Mouse (Mus musculus): Measurements from ENCODE around the gene Atp1a1. TPM values are rescaled to one million over a fixed set of nuclear protein-coding genes. Genes with fewer than 3 reads are reported as not detected.

Atp1a1 gene
- polyA plus RNA-seq, 1 experiment from 2014 or later = 123 TPM

GRCm38 (mm10) chr3:101599920-101600741 is 4.4 kb downstream of the Atp1a1 start:
- H3K27me3 ChIP-seq = no peaks in the 10 kb centered on the region
- peak overlapping the region; percentile 20 for H3K4me3 ChIP-seq (replicated peaks)
- no peaks in the 10 kb centered on the region for H3K9me3 ChIP-seq (replicated peaks)
- no peak overlapping the region for H3K9ac ChIP-seq
- H3K4me2 ChIP-seq (replicated peaks) = peak overlapping the region; percentile 88
- WGBS = 13% methylated on average over 4 of the region's 4 CpGs
- H3K4me1 ChIP-seq = peaks cover 85% of the 10 kb centered on the region
- H3K27ac ChIP-seq (replicated peaks) = peak overlapping the region; percentile 71
- H3K36me3 ChIP-seq = peaks cover under 1% of the 10 kb centered on the region; the same call in 1 of the 2 replicates
- ATAC-seq (ENCODE audit: insufficient number of reproducible peaks, low FRiP score, low TSS enrichment, low read depth) = no peak

GRCm38 (mm10) chr3:101599191-101599919 is 5.1 kb downstream of the Atp1a1 start:
- H3K4me3 ChIP-seq (replicated peaks) = no peak overlapping the region
- no peaks in the 10 kb centered on the region for H3K27me3 ChIP-seq
- WGBS = 63% methylated on average over 8 of the region's 8 CpGs
- peaks cover 7% of the 10 kb centered on the region; the same call in 1 of the 2 replicates for H3K36me3 ChIP-seq
- H3K4me1 ChIP-seq = peaks cover 83% of the 10 kb centered on the region
- no peak overlapping the region for H3K9ac ChIP-seq
- peak overlapping the region; percentile 71 for H3K27ac ChIP-seq (replicated peaks)
- no peak for ATAC-seq (ENCODE audit: insufficient number of reproducible peaks, low FRiP score, low TSS enrichment, low read depth)
- H3K4me2 ChIP-seq (replicated peaks) = 0 out of 2 replicates have a peak overlapping the region, but pooled peaks have one; percentile 8
- H3K9me3 ChIP-seq (replicated peaks) = no peaks in the 10 kb centered on the region

- H3K36me3 ChIP-seq = peaks cover 16% of the 10 kb centered on the region
- ATAC-seq (ENCODE audit: insufficient number of reproducible peaks, low FRiP score, low TSS enrichment, low read depth) = no peak
- no peak overlapping the region for H3K4me3 ChIP-seq (replicated peaks)
- H3K9me3 ChIP-seq (replicated peaks) = no peaks in the 10 kb centered on the region
- H3K27ac ChIP-seq (replicated peaks) = no peak overlapping the region
- no peak overlapping the region for H3K9ac ChIP-seq
- WGBS = 65% methylated on average over 4 of the region's 4 CpGs
- H3K27me3 ChIP-seq = no peaks in the 10 kb centered on the region
- peaks cover 85% of the 10 kb centered on the region for H3K4me1 ChIP-seq
- H3K4me2 ChIP-seq (replicated peaks) = no peak overlapping the region
Measured at GRCm38 (mm10) chr3:101598231-101598905, 6.1 kb downstream of the Atp1a1 start.

- H3K27ac ChIP-seq (replicated peaks) = no peak overlapping the region
- WGBS = 49% methylated on average over 10 of the region's 10 CpGs
Measured at GRCm38 (mm10) chr3:101597317-101598096, 7.0 kb downstream of the Atp1a1 start.

GRCm38 (mm10) chr3:101596686-101597085 is 7.8 kb downstream of the Atp1a1 start:
- H3K27ac ChIP-seq (replicated peaks) = peak overlapping the region; percentile 66
- H3K4me1 ChIP-seq = peaks cover 70% of the 10 kb centered on the region
- no peaks in the 10 kb centered on the region for H3K9me3 ChIP-seq (replicated peaks)
- H3K4me2 ChIP-seq (replicated peaks) = 0 out of 2 replicates have a peak overlapping the region, but pooled peaks have one; percentile 4
- H3K27me3 ChIP-seq = no peaks in the 10 kb centered on the region
- WGBS = 36% methylated on average over 8 of the region's 8 CpGs
- H3K9ac ChIP-seq = no peak overlapping the region
- H3K36me3 ChIP-seq = peaks cover 33% of the 10 kb centered on the region
- no peak overlapping the region for H3K4me3 ChIP-seq (replicated peaks)
- no peak for ATAC-seq (ENCODE audit: insufficient number of reproducible peaks, low FRiP score, low TSS enrichment, low read depth)

More at GRCm38 (mm10) chr3:101597317-101598096, 7.0 kb downstream of the Atp1a1 start:
- ATAC-seq (ENCODE audit: insufficient number of reproducible peaks, low FRiP score, low TSS enrichment, low read depth) = no peak
- Histone ChIP-seq H3K4me1 (peaks cover 78% of the 10 kb centered on the region), H3K4me3 (replicated peaks) (no peak overlapping the region), H3K9ac (no peak overlapping the region), H3K36me3 (peaks cover 25% of the 10 kb centered on the region), H3K27me3 (no peaks in the 10 kb centered on the region), H3K9me3 (replicated peaks) (no peaks in the 10 kb centered on the region), H3K4me2 (replicated peaks) (no peak overlapping the region)

GRCm38 (mm10) chr3:101595866-101596630 is 8.4 kb downstream of the Atp1a1 start:
- WGBS = 62% methylated on average over 14 of the region's 14 CpGs
- H3K9me3 ChIP-seq (replicated peaks) = no peaks in the 10 kb centered on the region
- peak overlapping the region; percentile 66 for H3K27ac ChIP-seq (replicated peaks)
- 0 out of 2 replicates have a peak overlapping the region, but pooled peaks have one; percentile 4 for H3K4me2 ChIP-seq (replicated peaks)
- H3K4me3 ChIP-seq (replicated peaks) = no peak overlapping the region
- ATAC-seq (ENCODE audit: insufficient number of reproducible peaks, low FRiP score, low TSS enrichment, low read depth) = no peak
- peaks cover 39% of the 10 kb centered on the region for H3K36me3 ChIP-seq
- no peak overlapping the region for H3K9ac ChIP-seq
- H3K4me1 ChIP-seq = peaks cover 64% of the 10 kb centered on the region
- H3K27me3 ChIP-seq = no peaks in the 10 kb centered on the region

GRCm38 (mm10) chr3:101594982-101595381 is 9.5 kb downstream of the Atp1a1 start:
- Histone ChIP-seq H3K4me1 (peaks cover 54% of the 10 kb centered on the region), H3K9ac (no peak overlapping the region), H3K36me3 (peaks cover 50% of the 10 kb centered on the region), H3K27ac (replicated peaks) (no peak overlapping the region), H3K27me3 (no peaks in the 10 kb centered on the region), H3K4me2 (replicated peaks) (no peak overlapping the region), H3K4me3 (replicated peaks) (no peak overlapping the region), H3K9me3 (replicated peaks) (no peaks in the 10 kb centered on the region)
- ATAC-seq (ENCODE audit: insufficient number of reproducible peaks, low FRiP score, low TSS enrichment, low read depth) = no peak
- WGBS = 51% methylated on average over 5 of the region's 5 CpGs

GRCm38 (mm10) chr3:101593266-101593651 is 11.2 kb downstream of the Atp1a1 start:
- ATAC-seq (ENCODE audit: insufficient number of reproducible peaks, low FRiP score, low TSS enrichment, low read depth) = no peak
- no peak overlapping the region for H3K4me2 ChIP-seq (replicated peaks)
- peaks cover 67% of the 10 kb centered on the region for H3K36me3 ChIP-seq
- no peaks in the 10 kb centered on the region for H3K27me3 ChIP-seq
- WGBS = 81% methylated on average over 7 of the region's 7 CpGs
- no peak overlapping the region for H3K9ac ChIP-seq
- no peak overlapping the region for H3K4me3 ChIP-seq (replicated peaks)
- no peak overlapping the region; the same call in 1 of the 2 replicates for H3K27ac ChIP-seq (replicated peaks)
- H3K4me1 ChIP-seq = peaks cover 37% of the 10 kb centered on the region
- no peaks in the 10 kb centered on the region for H3K9me3 ChIP-seq (replicated peaks)

GRCm38 (mm10) chr3:101592281-101593265 is 11.9 kb downstream of the Atp1a1 start:
- no peak overlapping the region for H3K9ac ChIP-seq
- no peak overlapping the region for H3K4me3 ChIP-seq (replicated peaks)
- no peaks in the 10 kb centered on the region for H3K27me3 ChIP-seq
- H3K4me2 ChIP-seq (replicated peaks) = no peak overlapping the region
- ATAC-seq (ENCODE audit: insufficient number of reproducible peaks, low FRiP score, low TSS enrichment, low read depth) = no peak
- 80% methylated on average over 21 of the region's 21 CpGs for WGBS
- H3K9me3 ChIP-seq (replicated peaks) = no peaks in the 10 kb centered on the region
- no peak overlapping the region for H3K27ac ChIP-seq (replicated peaks)
- peaks cover 30% of the 10 kb centered on the region for H3K4me1 ChIP-seq
- peaks cover 73% of the 10 kb centered on the region for H3K36me3 ChIP-seq
